Mouse (Mus musculus): ENCODE measurements around the gene Zfyve1. TPM values are rescaled to one million over a fixed set of nuclear protein-coding genes. Genes with fewer than 3 reads are reported as not detected.
"Not testable (repeated sequence)": the region's sequence is repeated elsewhere in the genome, so short reads cannot be mapped to it uniquely, and the experiment has no call there.

Zfyve1 gene
- polyA plus RNA-seq, 2 experiments, result 5.4 to 7.0 TPM

GRCm38 (mm10) chr12:83631743-83632679 is 35.0 kb upstream of the Zfyve1 start:
- H3K4me1 ChIP-seq (replicated peaks; ENCODE audit: control insufficient read depth in 2 of 2, insufficient read depth in 2 of 2, low read length in 1 of 2), result peaks cover 2 to 8% of the 10 kb centered on the region in 2 experiments; a peak in 3 of 4 replicates
- WGBS (ENCODE audit: insufficient replicate concordance), result under 1% methylated on average over 60 of the region's 68 CpGs
- peak; percentile 100 for ATAC-seq (ENCODE audit: insufficient read depth)
- peak overlapping the region; percentile 89 for H3K27ac ChIP-seq
- H3K9me3 ChIP-seq (ENCODE audit: control insufficient read depth, low read length), result no peaks in the 10 kb centered on the region
- peak overlapping the region; percentile 90 for H3K4me2 ChIP-seq (ENCODE audit: low read depth)
- peak; percentile 41 for TF ChIP-seq CTCF (IDR thresholded peaks at IDR 0.05; ENCODE audit: low read depth)
- no peak; the same call in 1 of the 2 replicates for TF ChIP-seq EP300 (IDR thresholded peaks at IDR 0.05; ENCODE audit: low read depth)
- peak overlapping the region; percentile 91 for H3K9ac ChIP-seq (replicated peaks)
- H3K4me3 ChIP-seq (ENCODE audit: insufficient read depth in 1 of 2, low read depth in 2 of 2, low read length in 2 of 2), result peak overlapping the region; percentile 85 to 93
- peaks cover 20% of the 10 kb centered on the region for H3K36me3 ChIP-seq (replicated peaks; ENCODE audit: control insufficient read depth, insufficient read depth, low read depth)
- DNase-seq (ENCODE audit: low read depth in 3 of 3, low spot score in 3 of 3), result peak; percentile 98 to 99 (median 98)
- no peaks in the 10 kb centered on the region for H3K27me3 ChIP-seq (ENCODE audit: control insufficient read depth, insufficient read depth, low read length)

- Histone ChIP-seq H3K4me2 (ENCODE audit: low read depth) (peak within 1 kb of the TSS; percentile 90), H3K27ac (peak within 1 kb of the TSS; percentile 89), H3K4me3 (ENCODE audit: insufficient read depth in 1 of 2, low read depth in 2 of 2, low read length in 2 of 2) (peak within 1 kb of the TSS; percentile 85 to 93), H3K36me3 (replicated peaks; ENCODE audit: control insufficient read depth, insufficient read depth, low read depth) (peaks cover 11% of the 10 kb centered on the region), H3K9ac (replicated peaks) (peak within 1 kb of the TSS; percentile 91)
- not testable (repeated sequence) for H3K4me1 ChIP-seq (replicated peaks; ENCODE audit: control insufficient read depth in 2 of 2, insufficient read depth in 2 of 2, low read length in 1 of 2); ATAC-seq (ENCODE audit: insufficient read depth); DNase-seq (ENCODE audit: low read depth in 3 of 3, low spot score in 3 of 3); H3K27me3 ChIP-seq (ENCODE audit: control insufficient read depth, insufficient read depth, low read length); H3K9me3 ChIP-seq (ENCODE audit: control insufficient read depth, low read length)
- no CpG with 5 or more reads among the region's 5 CpGs for WGBS (ENCODE audit: insufficient replicate concordance)
Measured at GRCm38 (mm10) chr12:83630936-83631335, 33.9 kb upstream of the Zfyve1 start, which contains the start of gene Rbm25. Gene Rbm25, plus strand, starts transcription at chr12:83631236.

- DNase-seq (ENCODE audit: low read depth in 3 of 3, low spot score in 3 of 3) (no peak), ATAC-seq (ENCODE audit: insufficient read depth) (no peak)
- H3K27ac ChIP-seq, result no peak overlapping the region
- H3K36me3 ChIP-seq (replicated peaks; ENCODE audit: control insufficient read depth, insufficient read depth, low read depth), result no peaks in the 10 kb centered on the region
- H3K4me2 ChIP-seq (ENCODE audit: low read depth), result no peak overlapping the region
- WGBS (ENCODE audit: insufficient replicate concordance), result 74% methylated on average over 1 of the region's 1 CpGs
- H3K9me3 ChIP-seq (ENCODE audit: control insufficient read depth, low read length), result no peaks in the 10 kb centered on the region
- no peak overlapping the region for H3K4me3 ChIP-seq (ENCODE audit: insufficient read depth in 1 of 2, low read depth in 2 of 2, low read length in 2 of 2)
- no peaks in the 10 kb centered on the region for H3K4me1 ChIP-seq (replicated peaks; ENCODE audit: control insufficient read depth in 2 of 2, insufficient read depth in 2 of 2, low read length in 1 of 2)
- no peak overlapping the region for H3K9ac ChIP-seq (replicated peaks)
- H3K27me3 ChIP-seq (ENCODE audit: control insufficient read depth, insufficient read depth, low read length), result no peaks in the 10 kb centered on the region
- TF ChIP-seq CTCF (IDR thresholded peaks at IDR 0.05; ENCODE audit: low read depth) (no peak), EP300 (IDR thresholded peaks at IDR 0.05; ENCODE audit: low read depth) (no peak)
Measured at GRCm38 (mm10) chr12:83624321-83624720, 27.3 kb upstream of the Zfyve1 start.

GRCm38 (mm10) chr12:83622031-83622755 is 25.2 kb upstream of the Zfyve1 start:
- no peak for DNase-seq (ENCODE audit: low read depth in 3 of 3, low spot score in 3 of 3)
- TF ChIP-seq CTCF (IDR thresholded peaks at IDR 0.05; ENCODE audit: low read depth), result no peak
- TF ChIP-seq EP300 (IDR thresholded peaks at IDR 0.05; ENCODE audit: low read depth), result no peak
- H3K27me3 ChIP-seq (ENCODE audit: control insufficient read depth, insufficient read depth, low read length), result no peaks in the 10 kb centered on the region

GRCm38 (mm10) chr12:83620694-83621093 is 23.7 kb upstream of the Zfyve1 start:
- 48% methylated on average over 23 of the region's 23 CpGs for WGBS (ENCODE audit: insufficient replicate concordance)
- not testable (repeated sequence) for H3K9me3 ChIP-seq (ENCODE audit: control insufficient read depth, low read length); H3K4me3 ChIP-seq (ENCODE audit: insufficient read depth in 1 of 2, low read depth in 2 of 2, low read length in 2 of 2); H3K27ac ChIP-seq; H3K4me2 ChIP-seq (ENCODE audit: low read depth); H3K36me3 ChIP-seq (replicated peaks; ENCODE audit: control insufficient read depth, insufficient read depth, low read depth); DNase-seq (ENCODE audit: low read depth in 3 of 3, low spot score in 3 of 3); H3K27me3 ChIP-seq (ENCODE audit: control insufficient read depth, insufficient read depth, low read length); H3K9ac ChIP-seq (replicated peaks); H3K4me1 ChIP-seq (replicated peaks; ENCODE audit: control insufficient read depth in 2 of 2, insufficient read depth in 2 of 2, low read length in 1 of 2); ATAC-seq (ENCODE audit: insufficient read depth)

More at GRCm38 (mm10) chr12:83622031-83622755, 25.2 kb upstream of the Zfyve1 start:
- H3K27ac ChIP-seq, result no peak overlapping the region
- 66% methylated on average over 6 of the region's 6 CpGs for WGBS (ENCODE audit: insufficient replicate concordance)
- no peak overlapping the region for H3K4me3 ChIP-seq (ENCODE audit: insufficient read depth in 1 of 2, low read depth in 2 of 2, low read length in 2 of 2)
- no peak overlapping the region for H3K4me2 ChIP-seq (ENCODE audit: low read depth)
- no peaks in the 10 kb centered on the region for H3K4me1 ChIP-seq (replicated peaks; ENCODE audit: control insufficient read depth in 2 of 2, insufficient read depth in 2 of 2, low read length in 1 of 2)
- no peak for ATAC-seq (ENCODE audit: insufficient read depth)
- no peaks in the 10 kb centered on the region for H3K9me3 ChIP-seq (ENCODE audit: control insufficient read depth, low read length)
- H3K36me3 ChIP-seq (replicated peaks; ENCODE audit: control insufficient read depth, insufficient read depth, low read depth), result no peaks in the 10 kb centered on the region
- H3K9ac ChIP-seq (replicated peaks), result no peak overlapping the region
